Mouse (Mus musculus) lung, embryonic 14.5 days (tissue): Measurements from ENCODE around the gene Nphs1. TPM values are rescaled to one million over a fixed set of nuclear protein-coding genes. Genes with fewer than 3 reads are reported as not detected.
A peak's percentile ranks its signal among the peaks of the same experiment; 100 is the strongest.

ENCODE experiments used
- ATAC-seq: fragments of 200-750 bp; cut with Nextera tagmentation; 2 replicates; pipeline ENCODE4 v1.8.0; 2017; ENCODE audit warnings: mild to moderate bottlenecking, moderate TSS enrichment, moderate library complexity; ENCODE audit not compliant: insufficient read depth
- DNase-seq: peaks from one replicate; pipeline ENCODE4 v3.0.0-alpha.2; 2015
- H3K27ac ChIP-seq: fragments of 300-500 bp; sonication (generic); 2 replicates; pipeline ENCODE4 v1.5.1; 2014; ENCODE audit warnings: low read depth, mild to moderate bottlenecking, moderate library complexity
- H3K27me3 ChIP-seq: fragments of 300-500 bp; sonication (generic); 2 replicates; pipeline ENCODE4 v1.6.1; 2014; ENCODE audit warnings: low read length, control low read depth; ENCODE audit not compliant: insufficient read depth
- H3K36me3 ChIP-seq: fragments of 300-500 bp; sonication (generic); 2 replicates; pipeline ENCODE4 v1.6.1; 2014; ENCODE audit warnings: control low read depth; ENCODE audit not compliant: insufficient read depth
- H3K4me1 ChIP-seq: fragments of 300-500 bp; sonication (generic); 2 replicates; pipeline ENCODE4 v1.6.1; 2014; ENCODE audit warnings: antibody characterized with exemption, control low read depth; ENCODE audit not compliant: insufficient read depth
- H3K4me2 ChIP-seq: fragments of 300-500 bp; sonication (generic); 2 replicates; pipeline ENCODE4 v1.6.1; 2014; ENCODE audit warnings: mild to moderate bottlenecking
- H3K4me3 ChIP-seq: fragments of 300-500 bp; sonication (generic); 2 replicates; pipeline ENCODE4 v1.5.1; 2014; ENCODE audit warnings: low read depth, low read length
- H3K9ac ChIP-seq: fragments of 300-500 bp; sonication (generic); 2 replicates; pipeline ENCODE4 v1.6.1; 2014
- H3K9me3 ChIP-seq: fragments of 300-500 bp; sonication (generic); 2 replicates; pipeline ENCODE4 v1.6.1; 2016; ENCODE audit warnings: low read depth, low read length, control low read depth
- CTCF ChIP-seq: IDR thresholded peaks from 2 replicates; pipeline ENCODE4 v1.5.1; 2016; ENCODE audit warnings: antibody characterized with exemption, low read depth
- WGBS: fragments of 180-500 bp; shearing (Covaris S2); extraction: QIAGEN DNeasy Blood & Tissue Kit; methylation state at CpG from one replicate; pipeline ENCODE4 v1.1.7; 2014; 5-methylcytosine and 5-hydroxymethylcytosine counted together
- polyA plus RNA-seq: library from polyadenylated mRNA; unstranded; fragments of >200 nt; fragmentation: Nextera tagmentation; extraction: Ambion mirVana; gene quantifications from 2 replicates; pipeline ENCODE4 v1.2.1, GENCODE M21; 2014

The Nphs1 gene
- polyA plus RNA-seq, 1 experiment from 2014 or later = not detected

DNA sequence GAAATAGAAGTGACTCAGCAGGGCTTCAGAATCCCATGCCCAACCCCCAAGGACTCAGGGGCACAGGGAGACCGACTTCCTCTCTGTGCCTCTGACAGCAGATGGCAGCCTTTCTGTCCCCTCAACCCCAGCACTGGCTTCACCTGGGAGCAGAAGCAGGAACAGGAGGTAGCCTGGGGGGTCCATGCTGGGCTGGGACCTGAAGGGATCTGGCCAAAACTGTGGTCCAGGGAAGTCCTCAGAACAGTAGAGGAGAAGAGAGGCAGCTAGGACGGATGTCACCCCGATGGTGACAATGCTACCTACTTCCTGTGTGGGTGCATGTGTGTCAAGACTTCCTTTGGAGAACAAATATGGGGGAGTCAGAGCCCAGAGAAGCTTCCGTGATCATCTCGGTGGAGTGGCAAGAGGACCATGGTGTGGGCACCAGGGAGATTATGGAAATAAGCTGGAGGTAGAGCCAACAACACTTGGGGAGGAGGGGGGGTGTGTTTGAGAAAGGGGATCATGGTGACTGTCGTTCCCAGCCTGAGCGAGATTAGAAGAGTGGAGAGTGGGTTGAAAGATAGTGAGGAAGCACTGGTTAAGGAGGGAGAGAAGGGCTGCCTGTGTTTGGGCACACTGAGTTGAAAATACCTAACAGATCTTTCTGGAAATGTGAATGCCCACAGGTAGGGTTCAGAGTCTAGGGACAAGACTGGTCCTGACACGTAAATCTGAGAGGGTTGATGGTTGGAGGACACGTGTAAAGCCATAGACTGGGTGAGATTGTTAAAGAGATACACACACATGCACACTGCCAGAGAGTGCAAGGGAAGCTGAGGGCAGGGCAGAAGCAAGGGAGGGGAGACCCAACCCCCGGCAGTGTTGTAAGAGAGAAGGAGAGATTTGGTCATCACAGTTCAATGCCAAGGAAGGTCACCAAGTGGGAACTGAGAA is 38.3 kb upstream of the Nphs1 start, which contains the start of gene Hcst:
Gene Hcst, minus strand, starts transcription at position 294 of the 939 bp plus-strand sequence.
- DNase-seq (no peak), ATAC-seq (no peak)
- Histone ChIP-seq H3K4me3 (no peak within 1 kb of the TSS), H3K4me2 (no peak within 1 kb of the TSS), H3K4me1 (0 out of 2 replicates have a peak, but pooled peaks cover 3% of the 10 kb centered on the region), H3K36me3 (no peaks in the 10 kb centered on the region; the same call in 1 of the 2 replicates), H3K27ac (no peak within 1 kb of the TSS), H3K9ac (no peak within 1 kb of the TSS), H3K9me3 (no peaks in the 10 kb centered on the region; the same call in 1 of the 2 replicates), H3K27me3 (0 out of 2 replicates have a peak, but pooled peaks cover 3% of the 10 kb centered on the region)
- WGBS = 59% methylated on average over 10 of the region's 10 CpGs
- TF ChIP-seq CTCF = no peak

DNA sequence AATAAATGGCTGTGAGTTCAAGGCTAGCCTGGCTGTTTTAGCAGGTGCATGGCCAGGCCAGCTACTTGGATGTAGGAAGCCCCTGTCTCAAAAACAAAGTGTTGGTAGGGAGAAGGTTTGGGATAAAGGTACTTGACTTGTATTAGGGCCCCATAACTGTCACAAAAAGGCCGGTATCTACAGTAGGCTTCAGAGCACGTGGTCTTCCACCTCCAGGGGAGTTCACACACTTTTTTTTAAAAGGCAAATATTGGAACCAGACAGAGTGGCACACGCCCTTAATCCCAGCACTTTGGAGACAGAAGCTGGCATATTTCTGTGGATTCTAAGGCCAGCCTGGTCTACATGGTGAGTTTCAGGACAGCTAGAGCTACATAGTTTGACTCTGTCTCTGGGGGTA is 37.4 kb upstream of the Nphs1 start:
- DNase-seq = no peak
- WGBS = 68% methylated on average over 3 of the region's 3 CpGs

GRCm38 (mm10) chr7:30421175-30421889 is 36.8 kb upstream of the Nphs1 start, which contains the start of gene Nfkbid:
Gene Nfkbid, plus strand, starts transcription at chr7:30421732.
- Histone ChIP-seq H3K4me3 (peak within 1 kb of the TSS; percentile 56), H3K4me2 (peak within 1 kb of the TSS; percentile 93), H3K27me3 (0 out of 2 replicates have a peak, but pooled peaks cover 3% of the 10 kb centered on the region), H3K36me3 (no peaks in the 10 kb centered on the region; the same call in 1 of the 2 replicates), H3K9ac (peak within 1 kb of the TSS; percentile 55), H3K27ac (peak within 1 kb of the TSS; percentile 69), H3K9me3 (no peaks in the 10 kb centered on the region; the same call in 1 of the 2 replicates), H3K4me1 (0 out of 2 replicates have a peak, but pooled peaks cover 3% of the 10 kb centered on the region)
- DNase-seq = peak; percentile 71
- WGBS = 9% methylated on average over 31 of the region's 31 CpGs
- TF ChIP-seq CTCF = no peak
- peak; percentile 39; the same call in 1 of the 2 replicates for ATAC-seq

More for the DNA sequence above, 37.4 kb upstream of the Nphs1 start:
- H3K9ac ChIP-seq = no peak overlapping the region
- no peaks in the 10 kb centered on the region; the same call in 1 of the 2 replicates for H3K36me3 ChIP-seq
- no peak for ATAC-seq
- H3K27me3 ChIP-seq = 0 out of 2 replicates have a peak, but pooled peaks cover 3% of the 10 kb centered on the region
- no peak overlapping the region for H3K4me3 ChIP-seq
- H3K27ac ChIP-seq = no peak overlapping the region
- TF ChIP-seq CTCF = no peak
- no peak overlapping the region for H3K4me2 ChIP-seq
- H3K9me3 ChIP-seq = no peaks in the 10 kb centered on the region; the same call in 1 of the 2 replicates
- 0 out of 2 replicates have a peak, but pooled peaks cover 3% of the 10 kb centered on the region for H3K4me1 ChIP-seq

GRCm38 (mm10) chr7:30421890-30422435 is 36.2 kb upstream of the Nphs1 start:
- ATAC-seq (peak; percentile 78), DNase-seq (peak; percentile 93)
- Histone ChIP-seq H3K4me2 (peak overlapping the region; percentile 93), H3K9me3 (no peaks in the 10 kb centered on the region; the same call in 1 of the 2 replicates), H3K36me3 (peaks cover 4% of the 10 kb centered on the region; the same call in 1 of the 2 replicates), H3K4me1 (0 out of 2 replicates have a peak, but pooled peaks cover 3% of the 10 kb centered on the region), H3K27me3 (0 out of 2 replicates have a peak, but pooled peaks cover 3% of the 10 kb centered on the region), H3K27ac (peak overlapping the region; percentile 69; the same call in 1 of the 2 replicates), H3K4me3 (peak overlapping the region; percentile 56), H3K9ac (peak overlapping the region; percentile 55)
- no peak for TF ChIP-seq CTCF
- WGBS = under 1% methylated on average over 45 of the region's 45 CpGs

GRCm38 (mm10) chr7:30422560-30422959 is 35.6 kb upstream of the Nphs1 start:
- no peak for TF ChIP-seq CTCF
- Histone ChIP-seq H3K4me2 (peak overlapping the region; percentile 93), H3K9me3 (no peaks in the 10 kb centered on the region; the same call in 1 of the 2 replicates), H3K27me3 (0 out of 2 replicates have a peak, but pooled peaks cover 3% of the 10 kb centered on the region), H3K9ac (peak overlapping the region; percentile 55), H3K4me3 (peak overlapping the region; percentile 56), H3K4me1 (0 out of 2 replicates have a peak, but pooled peaks cover 3% of the 10 kb centered on the region), H3K36me3 (peaks cover 10% of the 10 kb centered on the region; the same call in 1 of the 2 replicates), H3K27ac (peak overlapping the region; percentile 61)
- WGBS = 9% methylated on average over 9 of the region's 9 CpGs
- ATAC-seq (peak; percentile 44), DNase-seq (no peak)

DNA sequence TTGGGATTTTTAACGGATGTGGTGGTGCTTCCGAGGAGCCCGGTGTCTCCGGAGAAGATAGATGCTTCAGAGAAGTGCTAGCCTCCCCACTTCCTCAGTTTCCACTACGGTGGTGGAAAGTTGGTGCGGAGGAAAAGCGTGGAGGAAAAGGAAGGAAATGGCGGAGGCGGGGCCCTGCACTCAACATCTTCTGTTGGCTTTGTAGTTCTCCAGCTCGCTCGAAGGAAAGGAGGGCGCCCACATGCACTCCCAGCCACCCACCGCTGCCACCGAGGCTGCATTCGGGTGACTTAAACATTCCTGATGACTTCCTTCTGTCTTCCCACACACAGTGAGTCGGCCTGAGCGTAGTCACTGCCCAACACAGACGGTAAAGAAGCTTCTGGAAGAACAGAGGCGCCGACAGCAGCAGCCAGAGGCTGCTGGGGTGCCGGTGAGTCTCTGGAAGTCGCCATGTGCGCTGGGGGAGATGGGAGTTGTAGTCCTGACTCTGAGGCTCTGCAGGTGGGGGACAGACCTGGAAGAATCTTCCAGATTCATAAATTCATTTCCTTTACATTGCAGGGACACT is 35.0 kb upstream of the Nphs1 start:
- Histone ChIP-seq H3K36me3 (peaks cover 10% of the 10 kb centered on the region; the same call in 1 of the 2 replicates), H3K4me2 (peak overlapping the region; percentile 93), H3K27me3 (0 out of 2 replicates have a peak, but pooled peaks cover 3% of the 10 kb centered on the region), H3K27ac (no peak overlapping the region; the same call in 1 of the 2 replicates), H3K9me3 (no peaks in the 10 kb centered on the region; the same call in 1 of the 2 replicates), H3K4me1 (0 out of 2 replicates have a peak, but pooled peaks cover 3% of the 10 kb centered on the region), H3K9ac (peak overlapping the region; percentile 55), H3K4me3 (peak overlapping the region; percentile 56)
- 36% methylated on average over 23 of the region's 23 CpGs for WGBS
- peak; percentile 39 for DNase-seq
- TF ChIP-seq CTCF = no peak
- no peak for ATAC-seq
